Mouse (Mus musculus): Measurements from ENCODE around the gene Sgk1.

Gene Sgk1

DNA sequence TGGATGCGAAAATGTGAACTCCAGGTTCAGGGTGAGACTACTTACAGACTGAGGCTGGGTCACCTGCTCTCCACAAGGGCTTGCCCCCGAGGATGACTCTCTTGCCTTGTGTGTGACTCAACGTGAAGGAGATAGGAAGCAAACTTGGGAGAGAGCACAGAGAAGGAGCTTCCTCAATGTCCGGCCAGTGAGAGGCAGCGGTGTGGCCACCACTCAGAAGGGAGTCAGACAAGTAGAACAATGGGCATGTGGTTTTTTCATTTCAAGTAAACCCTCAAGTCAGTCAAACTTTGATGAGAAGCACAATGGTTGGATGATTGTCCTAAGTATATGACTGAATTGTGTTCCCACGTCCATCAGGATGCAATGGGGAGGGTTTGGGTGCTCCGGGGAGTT lies 36.8 kb downstream of the Sgk1 start:
- no peak for DNase-seq

GRCm38 (mm10) chr10:21920611-21921010 lies 38.6 kb downstream of the Sgk1 start:
- no peak for DNase-seq

DNA sequence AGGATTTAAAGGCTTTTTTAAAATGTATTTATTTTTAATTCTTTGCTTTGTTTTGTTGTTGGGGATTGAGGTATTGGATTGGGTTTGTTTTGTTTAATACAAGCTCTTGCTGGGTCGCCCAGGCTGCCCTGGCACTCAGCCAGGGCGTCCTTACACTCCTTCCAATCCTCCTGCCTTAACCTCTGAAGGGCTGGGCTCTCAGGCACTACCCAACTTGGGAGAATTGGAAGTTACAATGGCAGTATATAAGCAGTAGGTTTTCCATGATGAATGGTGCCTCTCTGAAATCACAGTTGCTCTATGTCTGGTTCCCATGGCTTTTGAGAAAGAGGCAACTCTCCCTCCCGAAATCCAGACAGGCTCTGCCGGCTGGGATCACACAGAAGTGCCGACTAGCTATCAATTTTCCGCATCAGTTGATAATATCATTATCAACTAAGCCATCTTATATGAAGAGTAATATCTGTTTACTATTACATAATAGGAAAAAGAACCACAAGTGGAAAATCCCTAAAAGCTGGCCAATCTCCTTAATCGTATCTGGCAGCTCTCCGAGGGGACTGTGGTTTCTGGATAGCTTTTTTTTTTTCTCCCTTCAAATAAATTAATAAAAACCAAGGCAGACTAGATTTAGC lies 40.8 kb downstream of the Sgk1 start:
- no peak for DNase-seq

DNA sequence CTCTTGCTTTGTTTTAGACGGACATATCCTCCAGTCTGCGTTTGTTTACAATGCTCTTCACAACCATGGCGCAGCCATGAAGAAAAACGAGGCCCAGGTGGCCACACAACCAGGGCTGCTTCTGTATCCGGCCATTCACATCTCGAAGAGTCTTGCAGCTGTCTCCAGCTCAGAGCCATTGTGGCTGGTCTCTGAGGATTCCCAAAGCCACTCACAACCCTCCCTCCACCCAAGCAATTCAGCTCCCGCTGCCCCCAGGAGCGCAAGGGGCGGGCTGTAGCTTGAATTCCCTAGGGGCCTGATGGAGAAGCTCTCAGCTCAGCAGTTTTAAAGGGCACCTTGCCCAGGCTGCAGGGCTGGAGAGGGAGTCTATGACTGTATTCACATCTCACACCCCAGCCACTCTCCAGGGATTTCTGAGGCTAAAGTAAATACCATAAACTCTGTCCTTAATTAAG lies 41.5 kb downstream of the Sgk1 start:
- DNase-seq = no peak

GRCm38 (mm10) chr10:21924051-21924720 lies 42.2 kb downstream of the Sgk1 start:
- no peak for DNase-seq

- DNase-seq = no peak
Measured at GRCm38 (mm10) chr10:21926941-21927340, 45.0 kb downstream of the Sgk1 start.

DNA sequence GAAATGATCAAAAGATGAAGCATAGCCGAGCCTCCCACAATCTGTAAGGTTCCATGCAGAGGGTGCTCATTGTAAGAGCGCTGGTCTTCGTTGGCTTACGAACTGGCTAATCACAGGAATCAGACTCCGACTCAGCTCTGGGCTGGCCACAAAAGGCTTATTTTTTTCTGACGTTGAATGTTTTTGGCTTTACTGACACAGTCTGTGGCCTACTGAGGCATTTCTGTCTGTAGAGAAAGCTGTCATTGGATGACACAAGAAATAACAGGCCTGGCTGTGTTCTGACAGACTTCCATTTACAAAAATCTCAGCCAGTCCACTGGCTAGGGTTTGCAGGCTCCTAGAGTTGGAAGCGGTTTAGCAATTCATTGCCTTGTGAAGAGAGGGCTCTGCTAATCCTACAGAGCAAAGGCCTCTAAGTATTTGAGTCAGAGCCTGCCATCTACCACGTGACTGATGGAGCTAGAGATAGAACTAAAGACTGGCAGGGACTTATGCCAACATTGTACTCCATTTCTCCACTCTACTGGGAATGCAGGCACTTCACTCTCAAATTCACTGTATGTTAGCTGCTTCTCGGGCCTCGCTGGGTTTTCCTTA lies 48.9 kb downstream of the Sgk1 start:
- no peak for DNase-seq

DNA sequence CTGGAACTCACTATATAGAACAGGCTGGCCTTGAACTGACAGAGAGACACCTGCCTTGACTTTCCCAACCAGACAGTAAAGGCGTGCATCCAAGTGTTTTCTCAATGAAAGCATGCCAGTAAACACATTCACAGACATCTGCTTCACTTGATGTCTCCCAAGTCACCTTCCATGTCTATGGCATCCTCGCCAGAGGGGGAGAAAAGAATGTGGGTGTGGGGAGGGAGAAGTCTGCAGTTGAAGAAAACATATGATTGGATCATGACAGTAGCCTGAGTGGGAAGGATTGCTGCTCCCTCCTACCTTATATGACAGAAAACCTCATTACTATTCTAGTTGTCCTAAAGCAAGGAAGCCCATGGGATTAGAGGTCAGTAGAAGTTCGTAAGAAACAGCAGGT lies 50.8 kb downstream of the Sgk1 start:
- DNase-seq = no peak

- DNase-seq = no peak
Measured at GRCm38 (mm10) chr10:21934826-21935225, 52.8 kb downstream of the Sgk1 start.

DNA sequence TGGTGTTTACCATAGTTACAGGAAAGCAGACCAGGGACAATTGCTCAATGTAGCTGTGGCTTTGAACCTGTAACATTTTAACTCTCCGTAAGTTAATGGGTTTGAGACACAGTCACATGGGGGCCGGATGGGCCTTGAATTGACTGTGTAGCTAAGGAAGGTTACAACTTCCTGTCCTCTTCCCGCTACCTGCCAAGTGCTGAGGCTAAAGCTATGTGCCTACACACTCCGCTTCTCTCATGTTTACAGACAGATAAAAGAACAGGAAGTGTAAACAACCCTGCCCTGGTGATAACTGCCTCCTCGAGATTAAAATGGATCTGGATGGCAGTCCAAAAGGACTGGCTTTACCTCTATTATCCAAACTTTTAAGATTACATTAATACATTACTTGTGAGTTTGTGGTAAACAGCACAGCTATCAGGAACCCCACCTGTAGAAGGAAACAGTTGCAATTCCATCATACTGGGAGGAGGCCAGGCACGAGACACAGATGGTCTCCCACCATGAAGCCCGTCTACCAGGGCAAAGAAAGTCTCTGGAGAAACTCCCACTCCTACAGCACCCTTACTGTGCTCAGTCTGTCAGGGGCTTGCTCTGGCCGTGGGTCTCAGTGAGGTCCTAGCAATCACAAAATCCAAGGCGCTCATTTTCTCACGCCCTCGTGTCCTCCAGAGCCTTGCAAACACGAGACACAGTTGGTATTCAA lies 54.7 kb downstream of the Sgk1 start:
- DNase-seq = no peak

DNA sequence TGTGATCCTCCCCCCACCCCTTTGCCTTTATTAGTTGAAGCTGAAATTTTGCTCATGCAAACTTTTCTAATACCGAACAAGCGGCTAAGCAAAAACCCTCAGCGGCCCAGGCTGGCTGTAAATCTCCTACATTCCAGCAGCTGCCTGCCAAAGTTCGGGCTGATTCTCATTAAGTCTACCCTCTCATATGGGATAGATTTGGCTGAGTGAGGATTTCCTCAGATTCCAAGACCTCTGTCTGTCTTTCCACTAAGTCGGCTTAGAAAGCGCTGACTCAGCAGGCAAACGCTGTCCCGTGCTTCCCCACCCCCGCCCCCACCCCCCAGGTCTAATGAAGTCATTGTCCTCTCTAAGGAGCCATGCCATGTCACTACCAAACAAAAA lies 55.2 kb downstream of the Sgk1 start:
- no peak for DNase-seq

GRCm38 (mm10) chr10:21938166-21938565 lies 56.2 kb downstream of the Sgk1 start:
- DNase-seq = no peak

- DNase-seq = no peak
Measured at GRCm38 (mm10) chr10:21941235-21941634, 59.3 kb downstream of the Sgk1 start.

GRCm38 (mm10) chr10:21943145-21943700 lies 61.2 kb downstream of the Sgk1 start:
- DNase-seq = no peak

DNA sequence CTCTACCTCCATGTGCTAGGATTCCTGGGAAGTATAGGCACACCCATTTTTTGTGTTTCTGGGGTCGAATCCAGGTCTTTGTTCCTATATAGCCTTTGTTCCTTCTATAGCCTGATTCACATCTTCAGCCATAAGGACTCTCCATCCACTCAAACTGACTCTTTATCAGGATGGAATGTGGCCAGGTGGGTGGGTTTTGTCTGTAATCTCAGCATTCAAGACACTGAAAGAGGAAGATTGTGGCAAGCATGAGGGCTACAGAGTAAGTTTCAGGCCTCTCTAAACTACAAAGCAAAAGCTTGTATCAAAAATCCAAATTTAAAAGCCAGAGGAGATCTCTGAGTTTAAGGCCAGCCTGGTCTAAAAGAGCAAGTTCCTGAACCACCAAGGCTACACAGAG lies 63.2 kb downstream of the Sgk1 start:
- DNase-seq = no peak

DNA sequence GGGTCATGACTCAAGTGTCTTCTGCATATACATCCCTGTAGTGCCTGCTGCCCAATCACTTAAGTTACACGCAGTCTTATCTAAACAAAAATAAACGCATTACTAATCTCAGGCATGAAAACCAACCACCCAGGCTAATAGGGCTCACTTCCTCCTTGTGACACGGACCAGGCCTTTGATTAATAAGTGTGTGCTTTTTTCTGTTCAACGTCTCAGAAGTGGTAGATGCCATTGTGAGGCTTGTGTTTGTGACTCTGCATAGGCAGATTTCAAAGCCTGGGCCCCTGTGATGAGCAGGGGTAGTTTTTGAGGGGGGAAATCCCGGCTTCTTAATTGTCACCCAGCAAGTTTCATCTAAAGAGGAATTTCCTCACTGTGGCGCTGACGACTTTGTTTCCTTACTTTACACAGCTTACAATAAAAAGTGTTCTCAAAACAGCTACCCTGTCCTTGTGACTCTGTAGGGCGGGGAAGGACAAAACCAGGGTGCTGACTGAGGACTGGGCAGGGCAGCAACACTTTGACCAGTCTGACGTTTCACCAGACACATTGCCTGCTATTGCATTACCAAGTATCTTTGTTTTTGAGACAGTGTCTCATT lies 64.9 kb downstream of the Sgk1 start:
- DNase-seq = peak; percentile 21 to 47

DNA sequence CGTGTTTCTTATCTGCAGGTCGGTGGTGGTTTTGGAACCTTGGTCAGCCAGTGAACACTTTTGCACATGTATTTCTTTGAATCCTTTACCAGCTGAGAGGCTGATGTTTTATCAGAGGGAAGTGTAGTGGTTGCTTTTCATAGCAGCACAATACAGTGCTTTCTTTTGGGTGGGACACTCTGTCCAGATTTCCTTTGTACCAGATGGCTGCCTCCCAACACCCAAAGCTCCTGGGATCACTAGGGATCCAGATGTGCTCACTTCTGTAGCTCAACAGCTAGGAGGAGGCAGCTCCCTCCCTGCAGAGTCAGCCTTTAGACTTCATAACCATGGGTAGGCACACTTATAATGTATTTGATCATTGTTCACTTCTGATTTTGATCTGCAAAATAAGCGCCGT lies 70.5 kb downstream of the Sgk1 start:
- no peak for DNase-seq

- peak; percentile 31 to 42 for DNase-seq
Measured at GRCm38 (mm10) chr10:21961111-21961510, 79.1 kb downstream of the Sgk1 start.

DNA sequence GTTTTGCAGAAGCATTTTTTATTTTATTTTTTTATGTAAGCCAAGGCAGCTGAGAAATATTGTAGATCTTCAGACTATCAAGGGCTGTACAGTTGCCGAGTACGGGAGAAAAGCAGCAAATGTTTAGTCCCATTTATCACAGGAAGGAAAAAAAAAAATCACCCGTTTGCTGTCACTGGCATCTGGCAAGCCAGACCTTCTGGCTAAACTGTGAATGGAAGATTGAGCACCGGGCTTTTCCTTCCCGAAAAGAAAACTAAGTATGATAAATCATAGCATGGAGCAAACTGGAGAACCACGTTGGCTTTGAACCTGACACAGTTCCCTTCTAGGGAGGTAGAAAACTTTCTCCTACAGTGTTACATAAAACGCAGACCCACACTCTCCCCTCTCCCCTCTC lies 81.0 kb downstream of the Sgk1 start:
- no peak for DNase-seq

GRCm38 (mm10) chr10:21973676-21974075 lies 91.7 kb downstream of the Sgk1 start:
- no peak for DNase-seq

DNA sequence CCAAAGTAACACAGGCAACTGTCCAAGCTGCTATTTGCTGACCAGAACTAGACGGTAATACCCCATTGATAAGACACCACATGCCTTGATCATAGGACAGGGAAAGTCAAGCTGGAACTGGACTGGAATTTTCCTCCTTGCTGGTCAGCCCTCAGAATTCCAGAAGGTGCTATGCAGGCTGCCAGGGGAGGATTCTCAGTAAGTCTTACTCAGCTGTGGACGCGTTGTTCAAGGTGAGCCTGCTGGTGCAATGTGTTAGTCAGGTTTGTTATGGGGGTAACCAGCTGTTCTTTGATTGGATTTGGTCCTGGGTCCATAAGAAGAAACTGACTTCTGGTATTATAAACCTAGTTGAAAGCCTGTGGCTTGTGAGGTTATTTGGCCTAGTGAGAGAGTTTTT lies 92.8 kb downstream of the Sgk1 start:
- DNase-seq = no peak

DNA sequence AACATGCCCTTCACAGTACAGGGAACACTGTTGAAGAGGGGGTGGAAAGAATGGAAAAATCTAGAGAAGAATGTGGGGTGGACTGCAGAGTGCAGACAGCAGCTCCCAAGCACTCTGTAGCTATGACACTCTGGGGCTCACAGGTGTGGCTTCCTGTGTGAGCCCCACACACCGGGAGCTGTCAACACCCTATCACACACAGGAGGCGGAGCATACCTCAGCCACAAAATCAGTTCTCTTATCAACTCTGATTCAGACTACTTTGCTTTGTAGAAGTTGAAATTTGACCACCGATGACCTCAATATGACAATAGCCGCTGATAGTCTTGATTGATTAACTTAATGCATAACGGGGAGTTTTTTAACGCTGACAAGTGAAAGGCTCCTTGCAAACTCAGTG lies 93.4 kb downstream of the Sgk1 start:
- DNase-seq = peak in 1 of 2 experiments; percentile 7

DNA sequence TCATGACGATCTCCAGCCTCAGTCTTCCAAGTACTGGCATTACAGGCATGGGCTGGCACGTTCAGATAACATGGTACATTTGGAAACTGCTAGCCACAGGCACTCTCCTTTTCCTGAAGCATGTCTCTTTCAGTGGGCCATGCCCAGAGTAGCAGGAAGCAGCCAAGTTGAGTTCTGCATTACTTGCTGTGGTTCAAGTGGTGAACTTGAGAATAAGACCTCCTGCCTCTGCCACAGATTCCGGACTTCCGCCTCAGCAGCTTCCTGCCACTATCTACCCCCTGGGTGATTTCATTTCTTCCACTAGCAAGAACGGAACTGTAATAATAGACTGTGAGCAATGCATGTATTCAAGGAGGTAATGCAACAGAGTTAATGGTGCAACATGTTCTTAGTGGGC lies 94.3 kb downstream of the Sgk1 start:
- peak; percentile 37 to 52 for DNase-seq
